Mouse (Mus musculus) T-helper 2 cell (primary cell): ENCODE results near the gene Kcns1.
"Not testable (repeated sequence)": the region's sequence is repeated elsewhere in the genome, so short reads cannot be mapped to it uniquely, and the experiment has no call there.

Source experiments
- in situ Hi-C: fragments of 300-600 bp; cut with MboI, MseI; formaldehyde crosslinking; loops from one replicate; pipeline ENCODE4 v1.15.1; 2025; ENCODE audit warnings: high pct_unique_total_duplicates

Kcns1 gene

GRCm38 (mm10) chr2:164170902-164171301 is at the start of gene Kcns1:
Gene Kcns1, minus strand, starts transcription at chr2:164171113.
- in situ Hi-C loops: no loop called here

GRCm38 (mm10) chr2:164219295-164219694 is 48.4 kb upstream of the Kcns1 start:
- in situ Hi-C loops: no loop called here

- in situ Hi-C loops: no loop called here
These were observed 41.8 kb upstream of the Kcns1 start for GRCm38 (mm10) chr2:164212711-164213110.

GRCm38 (mm10) chr2:164210892-164211291 is 40.0 kb upstream of the Kcns1 start:
- in situ Hi-C loops: no loop called here

GRCm38 (mm10) chr2:164206676-164207075 is 35.8 kb upstream of the Kcns1 start:
- in situ Hi-C loops: no loop called here

GRCm38 (mm10) chr2:164206011-164206410 is 35.1 kb upstream of the Kcns1 start:
- in situ Hi-C loops: not testable (repeated sequence)

- in situ Hi-C loops: no loop called here
These were observed 28.9 kb upstream of the Kcns1 start, which contains the start of gene Wfdc15a for GRCm38 (mm10) chr2:164199626-164200327. Gene Wfdc15a, minus strand, starts transcription at chr2:164200130.

- in situ Hi-C loops: no loop called here
These were observed 25.7 kb upstream of the Kcns1 start for GRCm38 (mm10) chr2:164196700-164196990.

GRCm38 (mm10) chr2:164195971-164196699 is 25.2 kb upstream of the Kcns1 start:
- in situ Hi-C loops: no loop called here

GRCm38 (mm10) chr2:164194959-164195630 is 24.2 kb upstream of the Kcns1 start:
- in situ Hi-C loops: no loop called here

GRCm38 (mm10) chr2:164192279-164192678 is 21.4 kb upstream of the Kcns1 start:
- in situ Hi-C loops: no loop called here

GRCm38 (mm10) chr2:164190576-164190975 is 19.7 kb upstream of the Kcns1 start, which contains the start of gene Wfdc12:
Gene Wfdc12, minus strand, starts transcription at chr2:164190608.
- in situ Hi-C loops: no loop called here

- in situ Hi-C loops: no loop called here
These were observed 17.8 kb upstream of the Kcns1 start for GRCm38 (mm10) chr2:164188722-164189121.

- in situ Hi-C loops: no loop called here
These were observed 13.3 kb upstream of the Kcns1 start for GRCm38 (mm10) chr2:164184145-164184719.

- in situ Hi-C loops: no loop called here
These were observed 12.4 kb upstream of the Kcns1 start for GRCm38 (mm10) chr2:164183340-164183739.

GRCm38 (mm10) chr2:164182692-164183255 is 11.9 kb upstream of the Kcns1 start, which contains the start of gene Wfdc5:
Gene Wfdc5, minus strand, starts transcription at chr2:164182742.
- in situ Hi-C loops: no loop called here

GRCm38 (mm10) chr2:164180770-164181169 is 9.9 kb upstream of the Kcns1 start:
- in situ Hi-C loops: no loop called here

- in situ Hi-C loops: no loop called here
These were observed 9.2 kb upstream of the Kcns1 start for GRCm38 (mm10) chr2:164180124-164180523.

GRCm38 (mm10) chr2:164177831-164178230 is 6.9 kb upstream of the Kcns1 start:
- in situ Hi-C loops: no loop called here

GRCm38 (mm10) chr2:164175850-164176249 is 4.9 kb upstream of the Kcns1 start:
- in situ Hi-C loops: no loop called here

- in situ Hi-C loops: no loop called here
These were observed 3.9 kb upstream of the Kcns1 start for GRCm38 (mm10) chr2:164174649-164175395.
